In genomic region chr9:99021751-99022150, GRCm38 (mm10) we compare ENCODE assay signal across 18 mouse cellular contexts. TPM values are rescaled to one million over a fixed set of nuclear protein-coding genes. Genes with fewer than 3 reads are reported as not detected.
"Had no signal": no experiment of that assay in that cellular context is flagged by ENCODE, and none has a peak within 500 bp of the region (broad histone marks: within the 10 kb centered on the region; RNA-seq: fewer than 3 reads in every experiment).

No protein-coding gene starts in this region.

- H3K36me3 ChIP-seq: limb, embryonic 13.5 days; midbrain, embryonic 10.5 days; midbrain, embryonic 15.5 days; neural tube, embryonic 13.5 days had no signal

- DNase-seq: kidney, adult 2 months; kidney, postnatal 25 days; layer of hippocampus, adult 9-11 months; layer of hippocampus, postnatal 36 days; left cerebral cortex, postnatal 4 days; lung, adult 2 months; lung, postnatal 4 days; right cerebral cortex, adult 18-20 months; right cerebral cortex, postnatal 25 days; thymus, adult 18-20 months; thymus, postnatal 14 days had no signal

- H3K27ac ChIP-seq: limb, embryonic 13.5 days; liver, embryonic 14.5 days; midbrain, embryonic 10.5 days; midbrain, embryonic 15.5 days; neural tube, embryonic 13.5 days had no signal

- ATAC-seq: lung, postnatal 0 days; midbrain, embryonic 15.5 days had no signal

- H3K4me3 ChIP-seq: limb, embryonic 13.5 days; midbrain, embryonic 10.5 days; midbrain, embryonic 15.5 days; neural tube, embryonic 13.5 days had no signal

- H3K9ac ChIP-seq: limb, embryonic 13.5 days; liver, embryonic 14.5 days; midbrain, embryonic 15.5 days; neural tube, embryonic 13.5 days had no signal

- H3K27me3 ChIP-seq: limb, embryonic 13.5 days; midbrain, embryonic 15.5 days; neural tube, embryonic 13.5 days had no signal

- H3K4me1 ChIP-seq: limb, embryonic 13.5 days; midbrain, embryonic 10.5 days; midbrain, embryonic 15.5 days; neural tube, embryonic 13.5 days had no signal

- H3K9me3 ChIP-seq: limb, embryonic 13.5 days; midbrain, embryonic 10.5 days; midbrain, embryonic 15.5 days; neural tube, embryonic 13.5 days had no signal

- H3K4me2 ChIP-seq: limb, embryonic 13.5 days; midbrain, embryonic 15.5 days; neural tube, embryonic 13.5 days had no signal

RNA-seq across cellular contexts. Expression of gene Gm1123, which starts 13.8 kb away (rescaled TPM):
- total RNA-seq: layer of hippocampus, postnatal 36 days; left cerebral cortex, postnatal 4 days; liver, adult 2 months had no signal
- polyA plus RNA-seq: limb, embryonic 13.5 days; liver, adult 2 months; lung, adult 2 months; lung, postnatal 0 days; midbrain, embryonic 10.5 days had no signal
